In the genomic region with DNA sequence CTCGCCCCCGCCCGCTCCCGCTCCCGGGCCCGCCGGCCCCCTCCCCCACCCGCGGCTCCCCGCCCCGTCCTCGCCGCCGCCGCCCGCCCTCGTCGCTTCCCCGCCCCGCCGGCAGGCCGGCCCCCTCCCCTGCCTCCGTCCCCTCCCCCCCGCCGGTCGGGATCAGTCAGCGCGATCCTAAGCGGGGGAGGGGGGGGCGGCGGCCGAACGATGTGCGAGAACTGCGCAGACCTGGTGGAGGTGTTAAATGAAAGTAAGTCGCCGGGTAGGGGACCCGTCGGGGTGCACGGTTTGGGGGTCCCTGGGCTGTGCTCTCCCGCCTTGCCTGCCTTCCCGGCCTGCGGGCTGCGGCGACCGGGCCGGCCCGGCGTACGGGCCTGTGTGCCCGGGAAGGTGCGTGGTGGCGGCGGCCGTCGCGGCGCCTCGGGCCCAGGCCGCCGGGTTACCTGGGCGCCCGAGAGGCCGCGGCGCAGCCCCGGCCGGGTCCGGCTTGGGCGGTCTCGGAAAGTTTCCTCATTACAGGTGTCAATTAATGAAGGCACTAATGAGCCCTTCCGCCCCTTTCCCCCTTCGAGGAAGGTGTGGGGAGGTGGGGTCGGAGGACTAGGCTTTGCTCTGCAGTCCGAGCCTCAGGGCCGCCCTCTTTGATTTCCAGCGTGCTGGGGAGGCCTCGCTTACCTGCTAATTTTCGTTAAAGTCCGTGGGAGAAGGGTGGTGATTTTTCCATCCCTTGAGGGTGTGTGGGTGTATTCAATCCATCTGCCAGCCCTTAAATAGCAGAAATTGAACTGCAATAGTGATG, we compare ENCODE assay signal across 8 mouse cellular contexts. TPM values are rescaled to one million over a fixed set of nuclear protein-coding genes. Genes with fewer than 3 reads are reported as not detected.
A peak's percentile ranks its signal among the peaks of the same experiment; 100 is the strongest.
DNase-seq lines count a peak whose midpoint lies in the region; ATAC-seq and TF ChIP-seq lines count a peak whose summit lies in the region.

A gene (plus strand): TSS at position 132 of the 802 bp plus-strand sequence.

- H3K27me3 ChIP-seq in hindbrain, embryonic 14.5 days (ENCODE audit: control insufficient read depth, insufficient read depth, low read length) = no peaks in the 10 kb centered on the region

- H3K4me3 ChIP-seq in hindbrain, embryonic 14.5 days (replicated peaks; ENCODE audit: low read length) = peak within 1 kb of the TSS; percentile 92
- H3K4me3 ChIP-seq in left cerebral cortex, adult 2 months = peak within 1 kb of the TSS; percentile 92

- H3K36me3 ChIP-seq in hindbrain, embryonic 14.5 days (replicated peaks; ENCODE audit: control insufficient read depth, insufficient read depth) = no peaks in the 10 kb centered on the region

- H3K27ac ChIP-seq in hindbrain, embryonic 14.5 days = peak within 1 kb of the TSS; percentile 99
- H3K27ac ChIP-seq in left cerebral cortex, adult 2 months = peak within 1 kb of the TSS; percentile 99

- intact Hi-C loops in left cerebral cortex, adult 2 months (cut with DNase I) = loop anchor here (1.0 to 5.0 kb wide), 2 partner anchors 50 to 325 kb away; a partner anchor contains a TSS

- ATAC-seq in hindbrain, embryonic 14.5 days (ENCODE audit: low FRiP score) = peak; percentile 55
- ATAC-seq in megakaryocyte, adult 5-6 weeks (ENCODE audit: poor library complexity, severe bottlenecking) = 0 out of 2 replicates have a peak, but pooled peaks have one; percentile 13

- under 1% methylated on average over 54 of the region's 80 CpGs for WGBS in hindbrain, embryonic 14.5 days

- no peaks in the 10 kb centered on the region for H3K9me3 ChIP-seq in hindbrain, embryonic 14.5 days (ENCODE audit: control insufficient read depth, low read length)

- TF ChIP-seq CTCF in left cerebral cortex, adult 2 months (IDR thresholded peaks at IDR 0.05) = no peak

- peak within 1 kb of the TSS; percentile 61 for H3K4me2 ChIP-seq in hindbrain, embryonic 14.5 days (replicated peaks)

- peak within 1 kb of the TSS; percentile 88 for H3K9ac ChIP-seq in hindbrain, embryonic 14.5 days

- peaks cover 21% of the 10 kb centered on the region for H3K4me1 ChIP-seq in hindbrain, embryonic 14.5 days (replicated peaks; ENCODE audit: control insufficient read depth, insufficient read depth, low read length)

- peak; percentile 71 for DNase-seq in R1 (ENCODE audit: low read depth, low spot score)
- peak; percentile 81 for DNase-seq in cerebellum, adult 9-11 months
- peak; percentile 26 to 45 for DNase-seq in frontal cortex, postnatal 36 days (ENCODE audit: low spot score in 2 of 2)
- peak; percentile 30 for DNase-seq in hindbrain, embryonic 14.5 days (ENCODE audit: low spot score)
- DNase-seq in left cerebral cortex, adult 2 months (ENCODE audit: extremely low spot score in 1 of 2, low spot score in 2 of 2) = peak; percentile 45 to 66
- peak; percentile 43 to 50 for DNase-seq in right cerebral cortex, adult 2 months (ENCODE audit: low spot score in 2 of 2)
- peak; percentile 79 for DNase-seq in urinary bladder, postnatal 14 days (ENCODE audit: low spot score)

RNA-seq across cellular contexts. Expression of the gene that starts here (rescaled TPM):
- polyA plus RNA-seq in hindbrain, embryonic 14.5 days (2014; fragmentation: Nextera tagmentation; extraction: Ambion mirVana) = 46.5 and 48.9 TPM in 2 replicates
- total RNA-seq in left cerebral cortex, adult 2 months (2021) = 100 to 1,000 TPM in 1 of 2 experiments, 10 to 100 TPM in 1; 98.6 to 102 TPM
- total RNA-seq in megakaryocyte, adult 5-6 weeks (2015) = 48.5 and 54.5 TPM in 2 replicates
- 39.3 and 46.1 TPM in 2 replicates for total RNA-seq in megakaryocyte, adult 5-6 weeks (2017)

Comparison
In these comparisons a context has a peak if more than half of its experiments do, and no peak if none do; other contexts are left out.
1. Peak in every context shown above with its lines: DNase-seq, ATAC-seq, H3K4me3 ChIP-seq and H3K27ac ChIP-seq.
2. DNase-seq: peak in every context shown above with its lines; median percentile 81 in cerebellum, adult 9-11 months; 79 in urinary bladder, postnatal 14 days; 71 in R1; 56 in left cerebral cortex, adult 2 months; 46 in right cerebral cortex, adult 2 months; 36 in frontal cortex, postnatal 36 days; 30 in hindbrain, embryonic 14.5 days.